Mouse (Mus musculus): Measurements from ENCODE around the gene Gm11116. TPM values are rescaled to one million over a fixed set of nuclear protein-coding genes. Genes with fewer than 3 reads are reported as not detected.

Gm11116 gene
- polyA plus RNA-seq (2015; fragmentation: Nextera tagmentation; extraction: Ambion mirVana): not detected in 2 replicates

DNA sequence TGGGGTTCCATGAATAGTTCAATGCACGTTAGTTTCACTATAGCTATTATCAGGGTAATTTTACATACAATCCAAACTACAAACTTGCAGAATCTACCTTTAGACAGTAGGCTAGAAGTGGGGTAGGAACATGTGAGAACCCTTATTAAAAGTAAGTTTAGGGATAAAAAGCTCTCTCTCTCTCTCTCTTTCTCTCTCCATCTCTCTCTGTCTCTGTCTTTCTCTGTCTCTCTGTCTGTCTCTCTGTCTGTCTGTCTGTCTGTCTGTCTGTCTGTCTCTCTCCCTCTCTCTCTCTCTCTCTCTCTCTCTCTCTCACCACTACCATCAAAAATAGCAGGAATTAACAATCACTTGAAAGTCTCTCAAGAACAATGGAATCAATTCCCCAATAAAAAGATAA lies at the start of gene Gm11116:
Gene Gm11116 (minus strand): TSS at position 101 of the 400 bp plus-strand sequence.

DNA sequence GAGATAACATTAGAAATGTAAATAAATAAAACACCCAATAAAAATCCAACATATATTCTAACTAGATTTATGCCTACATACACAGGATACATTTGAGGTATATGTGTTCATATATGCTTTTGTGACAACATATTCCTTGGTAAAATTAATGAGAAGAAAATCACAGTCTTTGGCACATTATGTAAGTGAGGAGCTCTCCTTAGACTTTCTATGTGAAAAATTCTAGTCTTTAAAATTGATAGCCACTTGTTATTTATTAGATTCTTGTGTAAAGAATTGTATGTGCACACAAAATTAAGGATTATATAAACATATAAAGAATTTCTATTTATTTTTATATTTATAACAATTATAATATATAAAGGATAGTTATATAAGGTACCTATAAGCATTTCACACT lies 42.7 kb upstream of the Gm11116 start, which contains the start of gene Gm11115:
Gene Gm11115 (minus strand): TSS at position 101 of the 400 bp plus-strand sequence.

DNA sequence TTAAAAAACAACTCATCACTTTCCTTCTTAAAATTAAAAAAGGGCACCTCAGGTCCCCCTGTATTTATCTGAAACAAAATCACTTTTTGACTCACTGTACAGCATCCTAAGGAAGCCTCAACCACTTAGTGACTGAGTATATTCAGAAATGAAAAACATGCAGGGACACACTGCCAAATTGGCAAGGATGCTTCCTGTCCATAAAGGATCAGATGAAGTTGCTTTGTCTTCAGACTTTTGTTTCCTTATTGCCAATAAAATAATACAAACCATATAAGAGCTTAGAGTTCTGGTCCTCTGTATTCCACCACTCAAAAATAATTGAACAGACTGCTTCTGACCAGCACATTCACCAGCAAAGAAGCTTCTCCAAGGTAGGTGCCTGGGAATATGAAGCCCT lies 25.1 kb downstream of the Gm11116 start, which contains the start of gene Smr2:
Gene Smr2 (plus strand): TSS at position 301 of the 400 bp plus-strand sequence.

Other genes starting within 250 kb of the Gm11116 start
- not detected in 2 replicates for gene Odam, start 226.5 kb downstream of the Gm11116 start, polyA plus RNA-seq (2015; fragmentation: Nextera tagmentation; extraction: Ambion mirVana)
- gene Csn3, start 186.0 kb downstream of the Gm11116 start, polyA plus RNA-seq (2015; fragmentation: Nextera tagmentation; extraction: Ambion mirVana): 0.22 and 0.24 TPM in 2 replicates
- gene 2310003L06Rik, start 142.1 kb downstream of the Gm11116 start, polyA plus RNA-seq (2015; fragmentation: Nextera tagmentation; extraction: Ambion mirVana): not detected in 2 replicates
- gene Gm28434, start 142.0 kb downstream of the Gm11116 start, polyA plus RNA-seq (2015; fragmentation: Nextera tagmentation; extraction: Ambion mirVana): not detected in 2 replicates
- not detected in 2 replicates for gene Cabs1, start 132.1 kb downstream of the Gm11116 start, polyA plus RNA-seq (2015; fragmentation: Nextera tagmentation; extraction: Ambion mirVana)
- not detected in 2 replicates for gene Smr3a, start 109.0 kb downstream of the Gm11116 start, polyA plus RNA-seq (2015; fragmentation: Nextera tagmentation; extraction: Ambion mirVana)
- not detected in 2 replicates for gene Smr2, start 25.0 kb downstream of the Gm11116 start, polyA plus RNA-seq (2015; fragmentation: Nextera tagmentation; extraction: Ambion mirVana)
- gene Gm11115, start 42.6 kb upstream of the Gm11116 start, polyA plus RNA-seq (2015; fragmentation: Nextera tagmentation; extraction: Ambion mirVana): not detected in 2 replicates
- gene Gm7714, start 157.4 kb upstream of the Gm11116 start, polyA plus RNA-seq (2015; fragmentation: Nextera tagmentation; extraction: Ambion mirVana): not detected in 2 replicates
- gene Prol1, start 205.8 kb upstream of the Gm11116 start, polyA plus RNA-seq (2015; fragmentation: Nextera tagmentation; extraction: Ambion mirVana): not detected in 2 replicates

Data from spleen, postnatal 0 days (tissue).